Mouse (Mus musculus) heart, adult 18-20 months (tissue): Measurements from ENCODE around the gene Slc25a44. TPM values are rescaled to one million over a fixed set of nuclear protein-coding genes. Genes with fewer than 3 reads are reported as not detected.
"Not testable (repeated sequence)": the region's sequence is repeated elsewhere in the genome, so short reads cannot be mapped to it uniquely, and the experiment has no call there.

Source experiments
- DNase-seq, 2 experiments: peaks; one replicate each; pipeline ENCODE4 v3.0.0; 2021 to 2022; ENCODE audit warnings: mixed read lengths in 1 of 2
- microRNA-seq, 2 experiments: library from miRNA; unstranded; fragments of <30 nt; microRNA quantifications; one replicate each; pipeline ENCODE4 v1.2.0; 2022
- total RNA-seq, 2 experiments: library from RNA; stranded (reverse); gene quantifications; 2 replicates each; pipeline ENCODE4 v1.2.3; 2021

Slc25a44 gene
- total RNA-seq, 2 experiments from 2014 or later = 12.3 to 14.2 TPM

DNA sequence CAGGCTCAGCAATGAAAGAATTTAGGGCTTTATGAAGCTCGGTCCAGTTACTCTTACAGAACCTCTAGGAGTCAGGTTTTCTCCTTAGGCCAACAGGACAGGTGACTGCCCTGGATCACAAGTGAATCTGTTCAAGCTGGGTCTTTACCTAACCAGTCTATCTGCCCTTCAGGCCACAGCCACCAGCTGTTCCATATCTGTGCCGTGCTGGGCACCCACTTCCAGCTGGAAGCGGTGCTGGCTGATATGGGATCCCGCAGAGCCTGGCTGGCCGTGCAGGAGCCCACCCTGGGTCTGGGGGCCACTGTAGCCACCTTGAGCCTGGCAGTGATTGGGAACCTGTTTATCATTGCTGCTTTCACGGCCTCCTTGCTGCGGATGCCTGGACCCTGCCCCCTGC, 57.4 kb downstream of the Slc25a44 start:
- not testable (repeated sequence) for DNase-seq

DNA sequence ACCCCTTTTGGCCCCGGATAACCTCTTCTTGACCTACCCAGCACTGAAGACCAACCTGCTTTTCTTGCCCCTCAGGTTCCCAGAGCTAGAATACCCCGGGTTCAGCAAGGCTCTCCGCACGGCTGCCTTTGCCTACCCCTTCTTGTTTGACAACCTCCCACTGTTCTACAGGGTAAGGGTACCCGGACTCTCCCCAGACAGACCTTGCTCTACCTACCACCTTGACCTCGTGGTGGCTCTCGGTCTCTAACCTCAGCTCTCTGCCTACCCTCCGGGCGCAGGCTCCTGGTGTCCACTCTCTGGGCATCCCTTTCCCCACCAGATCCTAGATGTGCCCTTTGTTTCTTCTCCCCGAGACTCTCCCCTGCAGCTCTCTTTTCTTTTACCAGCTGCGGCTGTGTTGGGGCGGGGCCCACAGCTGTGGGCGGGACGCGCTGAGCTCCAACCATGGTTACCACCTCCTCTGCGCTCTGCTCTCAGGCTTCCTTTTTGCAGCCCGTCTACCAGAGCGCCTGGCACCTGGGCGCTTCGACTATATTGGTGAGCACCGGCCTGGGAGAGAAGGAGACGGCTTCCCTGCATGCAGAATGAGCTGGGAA, 58.0 kb downstream of the Slc25a44 start:
- not testable (repeated sequence) for DNase-seq

DNA sequence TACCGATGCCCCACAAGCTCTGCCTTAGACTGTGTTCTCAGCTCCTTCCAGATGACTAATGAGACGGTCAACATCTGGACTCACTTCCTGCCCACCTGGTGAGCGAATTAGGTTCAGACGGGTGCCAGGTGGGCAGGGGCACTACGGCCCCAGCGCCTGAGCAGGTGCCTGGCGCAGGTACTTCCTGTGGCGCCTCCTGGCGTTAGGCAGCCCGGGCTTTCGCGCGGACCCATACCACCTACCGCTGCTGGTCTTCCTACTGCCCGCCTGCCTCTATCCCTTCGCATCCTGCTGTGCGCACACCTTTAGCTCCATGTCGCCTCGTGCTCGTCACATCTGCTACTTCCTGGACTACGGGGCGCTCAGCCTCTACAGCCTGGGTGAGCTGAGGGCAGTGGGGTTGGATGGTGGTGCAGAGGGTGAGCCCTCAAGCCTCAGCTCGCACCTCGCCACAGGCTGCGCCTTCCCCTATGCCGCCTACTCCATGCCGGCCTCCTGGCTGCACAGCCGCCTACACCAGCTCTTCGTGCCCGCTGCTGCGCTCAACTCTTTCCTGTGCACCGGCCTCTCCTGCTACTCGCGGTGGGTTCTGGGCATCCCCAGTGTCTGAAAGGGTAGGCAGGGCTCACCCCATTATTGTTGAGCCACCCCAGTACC, 59.1 kb downstream of the Slc25a44 start:
- no peak for DNase-seq

DNA sequence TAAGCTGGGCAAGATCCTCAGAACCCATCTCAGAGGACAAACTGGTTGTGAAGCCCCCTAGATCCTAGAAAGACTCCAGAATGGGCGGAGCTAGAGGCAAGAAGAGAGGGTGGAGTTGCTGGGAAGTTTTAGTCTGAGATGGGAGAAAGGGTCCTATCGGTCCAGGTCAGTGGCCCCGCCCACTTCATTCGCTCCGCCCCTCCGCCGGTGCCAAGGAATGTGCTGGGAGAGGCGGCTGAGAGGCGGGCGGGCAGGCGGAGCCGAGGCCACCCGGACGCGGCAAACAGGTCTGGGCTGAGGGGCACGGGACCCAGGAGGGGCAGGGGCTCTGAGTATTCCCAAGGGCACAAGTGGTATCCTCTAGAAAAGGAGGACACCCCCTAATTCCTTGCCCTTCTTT, 60.6 kb downstream of the Slc25a44 start, which contains the start of gene Paqr6:
Gene Paqr6 (plus strand): TSS at position 248 of the 400 bp plus-strand sequence.
- peak; percentile 71 to 82 for DNase-seq

DNA sequence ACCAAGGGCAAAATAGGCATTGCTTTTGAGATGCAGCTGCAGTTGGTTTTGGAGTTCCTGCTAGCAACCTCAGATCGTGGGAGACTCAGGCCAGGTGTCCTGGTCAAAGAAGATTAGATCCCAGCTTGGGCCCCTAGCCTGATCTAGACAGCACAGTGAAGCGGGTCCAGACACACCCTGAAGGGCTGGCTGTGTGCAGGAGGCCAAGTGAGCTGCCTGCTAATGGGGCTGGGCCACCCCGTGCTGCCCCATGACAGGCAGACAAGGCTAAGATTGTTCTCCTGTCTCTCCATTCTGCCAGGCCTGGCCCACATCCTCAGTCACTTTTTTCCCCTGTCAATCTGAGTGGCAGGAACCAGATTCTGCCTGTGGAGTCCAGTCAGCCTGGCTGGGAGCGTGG, 61.2 kb downstream of the Slc25a44 start:
- peak; percentile 25 to 29 for DNase-seq

DNA sequence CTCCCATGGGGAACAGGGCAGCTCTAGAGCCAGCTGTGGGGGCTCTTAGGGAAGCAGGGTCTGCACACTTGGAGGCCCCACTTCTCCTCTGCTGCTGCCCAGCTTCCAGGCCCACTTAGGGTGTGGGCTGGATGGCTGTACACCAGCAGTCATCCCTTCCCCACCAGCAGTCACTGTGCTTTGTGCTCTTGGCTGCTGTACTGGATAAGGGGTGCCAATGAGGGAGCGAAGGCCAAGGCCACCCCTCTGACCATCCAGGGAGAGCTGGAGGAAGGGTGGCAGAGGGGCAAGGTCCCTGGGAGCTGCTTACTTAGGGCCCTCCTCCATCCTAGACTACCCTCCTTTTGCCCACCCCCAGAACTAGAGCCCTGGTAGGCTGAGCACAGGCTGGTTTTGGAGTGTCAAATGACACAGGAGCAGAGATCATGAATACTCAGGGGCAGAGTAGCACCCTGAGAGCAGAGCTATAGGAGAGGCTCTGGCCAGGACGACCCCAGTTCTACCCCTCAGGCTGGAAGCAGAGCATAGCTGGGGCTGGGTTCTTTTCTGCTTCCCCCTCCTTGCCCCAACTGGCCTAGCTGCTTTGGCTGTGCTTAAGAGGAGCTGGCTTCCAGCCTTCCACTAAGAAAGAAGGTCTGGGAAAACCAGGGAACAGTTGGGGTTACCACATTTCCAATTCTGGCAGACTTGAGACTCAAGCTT, 63.2 kb downstream of the Slc25a44 start:
- DNase-seq = no peak

DNA sequence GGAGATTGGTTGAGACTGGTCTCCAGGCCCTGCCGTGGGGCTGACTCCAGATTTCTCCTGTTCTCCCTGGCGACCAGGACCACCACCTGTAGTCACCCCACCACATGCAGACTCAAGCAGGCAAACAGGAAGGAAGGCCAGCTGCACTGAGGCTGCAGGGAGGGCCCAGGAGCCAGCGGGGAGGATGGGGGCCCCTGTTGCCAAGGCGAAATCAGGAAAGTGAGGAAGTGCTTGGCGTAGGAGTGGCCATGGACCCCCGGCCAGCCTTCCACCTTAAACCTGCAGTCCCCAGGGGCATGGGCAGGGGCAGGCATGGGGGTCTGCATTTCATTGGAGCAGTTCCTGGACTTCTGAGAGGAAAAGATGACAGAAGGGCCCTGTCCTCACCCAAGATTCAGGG, 63.8 kb downstream of the Slc25a44 start:
- no peak for DNase-seq

Small RNA genes within 50 kb of the gene (microRNA-seq; reads per million reads assigned to microRNA genes)
- gene Mir7011 = 0 reads per million in 2 experiments

Other genes with a start within 250 kb of the Slc25a44 start
- under 1 TPM in 1 of 2 experiments, not detected in 1; 0.64 TPM for gene Rhbg, start 170.4 kb downstream of the Slc25a44 start, total RNA-seq
- under 1 TPM; 0.30 to 0.33 TPM for gene Gm38392, start 137.9 kb downstream of the Slc25a44 start, total RNA-seq
- 1 to 10 TPM; 6.7 to 7.3 TPM for gene Tsacc, start 128.1 kb downstream of the Slc25a44 start, total RNA-seq
- 100 to 1,000 TPM; 184 to 197 TPM for gene Cct3, start 128.0 kb downstream of the Slc25a44 start, total RNA-seq
- 10 to 100 TPM; 67.8 to 84.2 TPM for gene Glmp, start 100.1 kb downstream of the Slc25a44 start, total RNA-seq
- gene Tmem79, start 89.0 kb downstream of the Slc25a44 start, total RNA-seq = 1 to 10 TPM; 1.4 to 4.3 TPM
- 10 to 100 TPM; 48.3 to 55.9 TPM for gene Smg5, start 88.9 kb downstream of the Slc25a44 start, total RNA-seq
- gene Paqr6, start 60.6 kb downstream of the Slc25a44 start, total RNA-seq = under 1 TPM; 0.60 to 0.67 TPM
- gene Bglap3, start 52.4 kb downstream of the Slc25a44 start, total RNA-seq = not detected
- not detected for gene Bglap2, start 46.4 kb downstream of the Slc25a44 start, total RNA-seq
- not detected for gene Bglap, start 40.7 kb downstream of the Slc25a44 start, total RNA-seq
- gene Pmf1, start 14.8 kb downstream of the Slc25a44 start, total RNA-seq = 10 to 100 TPM; 16.8 to 18.3 TPM
- 1 to 10 TPM; 4.4 to 5.9 TPM for gene Sema4a, start 36.0 kb upstream of the Slc25a44 start, total RNA-seq
- gene Lmna, start 84.8 kb upstream of the Slc25a44 start, total RNA-seq = 100 to 1,000 TPM; 113 to 129 TPM
- under 1 TPM; 0.26 to 0.35 TPM for gene Mex3a, start 107.3 kb upstream of the Slc25a44 start, total RNA-seq
- gene Rab25, start 123.2 kb upstream of the Slc25a44 start, total RNA-seq = under 1 TPM in 1 of 2 experiments, not detected in 1; 0.26 TPM
- gene Lamtor2, start 127.9 kb upstream of the Slc25a44 start, total RNA-seq = 100 to 1,000 TPM; 102 to 104 TPM
- gene Ubqln4, start 128.6 kb upstream of the Slc25a44 start, total RNA-seq = 10 to 100 TPM; 72.4 to 78.7 TPM
- gene Ssr2, start 150.7 kb upstream of the Slc25a44 start, total RNA-seq = 10 to 100 TPM; 60.8 to 65.5 TPM
- gene Arhgef2, start 180.8 kb upstream of the Slc25a44 start, total RNA-seq = 10 to 100 TPM; 32.3 to 32.9 TPM
- not detected for gene Rxfp4, start 228.0 kb upstream of the Slc25a44 start, total RNA-seq